Mouse (Mus musculus): ENCODE measurements around the gene Lnx2.

Gene Lnx2

DNA sequence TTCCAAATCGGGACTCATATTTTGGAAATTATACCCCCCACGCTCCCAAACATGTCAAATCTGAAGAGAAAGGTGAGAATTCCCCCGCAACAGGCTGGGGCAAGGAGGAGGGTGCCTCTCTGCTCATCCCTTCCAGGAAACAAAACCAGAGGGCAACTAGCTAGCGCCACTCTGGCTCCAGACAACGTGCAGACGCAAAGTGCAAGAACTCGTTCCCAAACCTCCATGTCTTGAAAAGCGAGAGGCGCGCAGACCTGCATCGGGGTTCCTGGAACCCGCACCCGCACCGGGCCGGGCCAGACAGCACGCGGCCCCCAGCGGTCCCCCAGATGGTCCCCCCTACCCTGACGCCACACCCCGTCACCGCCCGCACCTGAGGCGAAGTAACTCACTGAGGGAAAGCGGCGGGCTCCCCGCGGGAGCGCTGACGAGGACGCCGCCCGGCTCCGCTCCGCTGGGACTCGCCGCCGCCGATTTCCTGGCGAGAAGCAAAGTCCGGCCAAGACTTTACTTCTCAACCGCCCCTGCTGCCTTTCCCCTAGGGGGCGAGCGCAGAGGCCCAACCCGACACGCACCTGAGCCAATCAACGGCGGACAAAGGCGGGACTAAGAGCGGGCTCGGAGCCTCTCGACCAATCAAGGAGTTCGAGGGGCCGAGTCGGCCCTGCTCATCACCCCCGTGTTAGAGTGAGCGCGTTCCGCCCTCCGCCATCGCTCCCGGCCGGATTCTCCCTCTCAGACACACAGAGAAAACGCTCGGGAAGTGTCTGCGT is at the start of gene Lnx2:
Gene Lnx2, minus strand, starts transcription at position 561 of the 773 bp plus-strand sequence.
- TF ChIP-seq GATA4 (IDR thresholded peaks at IDR 0.05; ENCODE audit: insufficient replicate concordance, low read length) = peak; percentile 5; the same call in 1 of the 2 replicates

DNA sequence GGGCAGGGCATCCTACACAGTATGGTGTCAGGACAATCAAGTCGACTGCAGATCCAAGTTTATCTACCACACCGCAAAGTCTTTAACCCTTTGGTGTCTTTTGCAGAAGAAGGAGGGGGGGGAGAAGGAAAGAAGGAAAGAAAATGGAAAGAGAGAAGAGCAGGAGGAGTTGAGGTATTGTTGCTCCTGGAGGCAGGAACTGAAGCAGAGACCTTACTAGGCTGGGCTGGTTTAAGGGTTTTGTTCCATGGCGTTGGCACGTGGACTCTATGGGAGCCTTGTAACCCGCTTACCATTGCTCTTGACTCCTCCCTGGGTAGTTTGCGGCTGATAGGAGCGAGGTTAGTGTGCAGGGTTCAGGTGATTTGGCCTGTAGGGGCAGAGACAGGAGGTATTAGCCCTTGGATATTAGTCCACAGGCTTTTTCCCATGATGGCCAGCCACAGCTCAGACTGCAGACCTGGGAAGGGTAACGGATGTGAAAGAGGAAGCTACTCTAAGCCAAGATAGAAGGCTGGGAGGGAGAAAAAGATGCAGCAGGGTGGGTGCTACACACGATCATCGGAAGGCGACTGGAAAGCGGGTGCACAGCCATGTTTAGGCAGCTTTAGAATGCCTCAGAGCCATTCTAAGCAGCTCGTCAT is 49.3 kb upstream of the Lnx2 start:
- no peak for TF ChIP-seq GATA4 (IDR thresholded peaks at IDR 0.05; ENCODE audit: insufficient replicate concordance, low read length)

DNA sequence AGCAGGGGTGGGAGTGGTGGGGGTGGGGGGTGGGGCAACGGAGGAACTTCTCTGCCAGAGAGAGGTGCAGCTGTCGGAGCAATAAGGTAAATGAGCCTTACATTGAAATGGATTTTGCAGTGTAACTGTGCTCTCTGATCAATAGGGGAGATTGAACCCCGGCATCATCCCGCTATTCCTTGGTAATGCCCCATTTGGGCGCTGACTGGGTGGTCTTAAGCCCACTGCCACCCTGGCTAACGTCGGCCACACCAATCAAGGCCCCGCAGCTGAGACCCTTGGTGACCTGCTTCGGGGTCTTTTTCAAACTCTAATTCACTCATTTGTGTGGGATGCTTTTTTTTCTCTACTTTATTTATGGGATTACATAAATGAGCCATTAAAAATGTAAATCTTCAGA is 48.4 kb upstream of the Lnx2 start:
- no peak for TF ChIP-seq GATA4 (IDR thresholded peaks at IDR 0.05; ENCODE audit: insufficient replicate concordance, low read length)

DNA sequence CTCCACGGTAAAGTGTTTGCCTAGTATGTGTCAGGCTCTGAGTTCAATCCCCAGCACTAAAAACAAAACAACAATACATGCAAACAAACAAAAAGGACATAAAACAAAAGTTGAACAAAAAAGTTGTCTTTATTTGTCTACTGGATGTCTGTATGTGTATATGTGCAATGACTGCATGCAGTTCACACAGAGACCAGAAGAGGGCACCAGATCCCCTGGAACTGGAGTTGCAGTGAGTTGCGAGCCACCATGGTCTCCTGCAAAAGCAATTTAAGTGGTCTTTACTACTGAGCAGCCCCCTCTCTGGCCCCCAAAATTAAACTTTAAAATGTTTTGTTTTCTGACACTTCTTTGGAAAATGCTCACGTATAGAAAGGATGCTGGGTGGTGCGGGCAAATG is 44.8 kb upstream of the Lnx2 start:
- TF ChIP-seq GATA4 (IDR thresholded peaks at IDR 0.05; ENCODE audit: insufficient replicate concordance, low read length) = no peak

- no peak for TF ChIP-seq GATA4 (IDR thresholded peaks at IDR 0.05; ENCODE audit: insufficient replicate concordance, low read length)
These were observed 40.6 kb upstream of the Lnx2 start for GRCm38 (mm10) chr5:147117027-147117426.

GRCm38 (mm10) chr5:147115631-147116030 is 39.2 kb upstream of the Lnx2 start:
- TF ChIP-seq GATA4 (IDR thresholded peaks at IDR 0.05; ENCODE audit: insufficient replicate concordance, low read length) = no peak

- TF ChIP-seq GATA4 (IDR thresholded peaks at IDR 0.05; ENCODE audit: insufficient replicate concordance, low read length) = no peak
These were observed 38.4 kb upstream of the Lnx2 start for GRCm38 (mm10) chr5:147114738-147115137.

GRCm38 (mm10) chr5:147108861-147109591 is 32.6 kb upstream of the Lnx2 start:
- no peak for TF ChIP-seq GATA4 (IDR thresholded peaks at IDR 0.05; ENCODE audit: insufficient replicate concordance, low read length)

DNA sequence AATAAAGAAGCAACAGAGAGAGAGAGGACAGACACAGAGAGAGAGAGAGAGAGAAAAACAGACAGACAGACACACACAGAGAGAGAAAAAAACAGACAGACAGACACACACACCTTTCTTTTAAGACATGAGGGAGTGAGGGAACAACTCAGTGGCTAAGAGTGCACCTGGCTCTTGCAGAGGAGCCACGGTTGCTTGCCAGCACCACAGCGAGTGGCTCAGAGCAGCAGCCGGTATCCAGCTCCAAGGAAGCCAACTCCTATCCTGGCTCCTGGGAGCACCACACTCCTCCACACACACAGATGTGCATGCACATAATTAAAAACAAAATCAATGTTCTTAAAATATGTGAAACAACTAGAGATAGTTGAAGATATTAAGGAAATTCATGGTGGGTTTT is 30.9 kb upstream of the Lnx2 start:
- no peak for TF ChIP-seq GATA4 (IDR thresholded peaks at IDR 0.05; ENCODE audit: insufficient replicate concordance, low read length)

DNA sequence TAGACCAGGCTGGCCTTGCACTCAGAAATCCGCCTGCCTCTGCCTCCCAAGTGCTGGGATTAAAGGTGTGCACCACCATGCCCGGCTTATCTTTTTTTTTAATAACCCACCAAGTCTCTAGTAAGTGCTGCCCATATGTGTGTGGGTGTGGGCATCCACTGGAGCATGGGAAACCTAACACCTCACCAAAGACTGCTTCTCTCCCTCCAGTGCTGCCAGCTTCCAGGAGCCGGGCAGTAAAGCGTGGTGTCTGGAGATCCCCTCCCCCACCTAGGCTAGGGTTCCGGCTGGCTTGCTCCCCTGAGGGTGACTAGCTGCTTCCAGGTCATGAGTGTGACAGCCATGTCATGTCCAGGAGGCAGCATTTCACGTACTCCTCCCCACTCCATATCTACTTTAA is 25.9 kb upstream of the Lnx2 start:
- no peak for TF ChIP-seq GATA4 (IDR thresholded peaks at IDR 0.05; ENCODE audit: insufficient replicate concordance, low read length)

DNA sequence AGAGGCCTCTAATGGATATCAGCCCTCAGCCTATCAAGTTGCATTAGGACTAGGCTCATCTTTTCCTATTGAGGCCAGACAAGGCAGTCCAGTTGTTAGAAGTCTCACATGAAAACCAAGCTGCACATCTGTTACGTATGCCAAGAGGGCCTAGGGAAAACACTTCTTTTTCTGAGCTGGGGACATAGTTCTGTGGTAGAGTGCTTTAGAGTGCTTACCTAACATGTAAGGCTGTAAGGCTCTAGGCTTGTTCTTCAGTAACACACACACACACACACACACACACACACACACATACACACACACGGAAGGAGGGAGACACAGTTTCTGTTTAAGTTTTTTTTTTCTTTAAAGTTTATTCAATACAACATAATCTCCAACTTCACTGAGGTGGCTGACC is 23.8 kb upstream of the Lnx2 start:
- no peak for TF ChIP-seq GATA4 (IDR thresholded peaks at IDR 0.05; ENCODE audit: insufficient replicate concordance, low read length)

GRCm38 (mm10) chr5:147098667-147099066 is 22.3 kb upstream of the Lnx2 start:
- TF ChIP-seq GATA4 (IDR thresholded peaks at IDR 0.05; ENCODE audit: insufficient replicate concordance, low read length) = no peak

DNA sequence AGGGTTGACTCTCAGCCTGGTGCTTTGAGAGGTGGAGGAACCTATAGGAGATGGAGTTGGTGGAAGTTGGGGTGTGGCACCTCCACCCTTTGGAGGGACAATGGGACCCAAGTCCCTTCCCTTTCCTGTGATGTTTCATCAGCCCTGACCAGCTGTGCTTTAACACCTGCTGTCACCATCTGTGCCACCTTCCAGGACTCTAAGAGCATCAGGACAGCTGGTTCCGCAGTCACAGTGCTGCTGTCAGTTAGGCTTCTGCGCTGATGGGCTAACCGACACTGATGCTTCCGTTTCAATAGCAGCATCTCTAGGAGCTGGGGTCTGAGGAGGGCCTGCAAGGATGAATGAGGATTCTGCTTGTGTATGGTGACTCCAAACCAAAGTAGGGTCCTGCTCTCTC is 20.2 kb upstream of the Lnx2 start:
- no peak for TF ChIP-seq GATA4 (IDR thresholded peaks at IDR 0.05; ENCODE audit: insufficient replicate concordance, low read length)

DNA sequence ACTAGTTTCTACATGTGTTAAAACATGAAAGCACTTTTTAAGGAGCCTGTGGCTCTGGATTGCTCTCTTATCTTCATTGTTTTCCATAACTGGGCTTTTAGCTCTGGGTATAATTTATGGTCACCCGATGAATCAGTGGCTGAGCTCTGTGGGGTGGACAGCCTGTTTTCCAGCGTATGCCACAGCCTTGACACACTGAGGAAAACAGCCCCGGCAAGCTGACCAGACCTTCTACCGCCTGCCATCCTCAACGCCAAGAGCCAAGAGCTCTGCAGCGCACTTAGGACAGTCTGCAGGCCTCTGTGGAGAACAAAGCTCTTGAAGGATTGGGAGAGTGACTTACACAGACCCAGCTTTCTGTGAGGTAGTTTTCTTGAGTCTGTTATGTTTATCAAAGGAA is 17.9 kb upstream of the Lnx2 start:
- TF ChIP-seq GATA4 (IDR thresholded peaks at IDR 0.05; ENCODE audit: insufficient replicate concordance, low read length) = no peak

GRCm38 (mm10) chr5:147092448-147092847 is 16.1 kb upstream of the Lnx2 start:
- TF ChIP-seq GATA4 (IDR thresholded peaks at IDR 0.05; ENCODE audit: insufficient replicate concordance, low read length) = no peak

Measured in liver, adult (tissue).